Mouse (Mus musculus) stomach, embryonic 14.5 days (tissue): Measurements from ENCODE around the gene Rad23a. TPM values are rescaled to one million over a fixed set of nuclear protein-coding genes. Genes with fewer than 3 reads are reported as not detected.

Source experiments
- ATAC-seq: fragments of 200-750 bp; cut with Nextera tagmentation; 2 replicates; pipeline ENCODE4 v1.8.0; 2017; ENCODE audit warnings: low read depth, moderate TSS enrichment; ENCODE audit not compliant: insufficient number of reproducible peaks, insufficient read depth, low FRiP score
- H3K27ac ChIP-seq: fragments of 300-500 bp; sonication (generic); 2 replicates; pipeline ENCODE4 v1.5.1; 2014; ENCODE audit warnings: mild to moderate bottlenecking, low read length, moderate library complexity, mixed read lengths
- H3K27me3 ChIP-seq: fragments of 300-500 bp; sonication (generic); 2 replicates; pipeline ENCODE4 v1.6.1; 2014; ENCODE audit warnings: low read length, control low read depth, mixed read lengths; ENCODE audit not compliant: control insufficient read depth, insufficient read depth
- H3K36me3 ChIP-seq: fragments of 300-500 bp; sonication (generic); 2 replicates; pipeline ENCODE4 v1.6.1; 2014; ENCODE audit warnings: mild to moderate bottlenecking, control low read depth, low read length, moderate library complexity, mixed read lengths; ENCODE audit not compliant: control insufficient read depth, insufficient read depth
- H3K4me1 ChIP-seq: fragments of 300-500 bp; sonication (generic); 2 replicates; pipeline ENCODE4 v1.6.1; 2014; ENCODE audit warnings: low read length, control low read depth, mixed read lengths; ENCODE audit not compliant: control insufficient read depth, insufficient read depth
- H3K4me2 ChIP-seq: fragments of 300-500 bp; sonication (generic); replicated peaks from 2 replicates; pipeline ENCODE4 v1.6.1; 2014; ENCODE audit warnings: low read depth, low read length, control low read depth
- H3K4me3 ChIP-seq: fragments of 300-500 bp; sonication (generic); 2 replicates; pipeline ENCODE4 v1.5.1; 2014; ENCODE audit warnings: low read depth, low read length, control low read depth
- H3K9ac ChIP-seq: fragments of 300-500 bp; sonication (generic); replicated peaks from 2 replicates; pipeline ENCODE4 v1.6.1; 2014; ENCODE audit warnings: low read depth, mild to moderate bottlenecking, control low read depth, low read length, moderate library complexity, mixed read lengths
- H3K9me3 ChIP-seq: fragments of 300-500 bp; sonication (generic); 2 replicates; pipeline ENCODE4 v1.6.1; 2016; ENCODE audit warnings: low read depth, low read length, control low read depth; ENCODE audit not compliant: control insufficient read depth
- WGBS: fragments of 180-500 bp; shearing (Covaris S2); extraction: QIAGEN DNeasy Blood & Tissue Kit; methylation state at CpG from one replicate; pipeline ENCODE4 v1.1.7; 2014; 5-methylcytosine and 5-hydroxymethylcytosine counted together
- polyA plus RNA-seq: library from polyadenylated mRNA; unstranded; fragments of >200 nt; fragmentation: Nextera tagmentation; extraction: Ambion mirVana; gene quantifications from 2 replicates; pipeline ENCODE4 v1.2.1, GENCODE M21; 2014

Gene Rad23a
- polyA plus RNA-seq, 1 experiment from 2014 or later: 119 TPM

DNA sequence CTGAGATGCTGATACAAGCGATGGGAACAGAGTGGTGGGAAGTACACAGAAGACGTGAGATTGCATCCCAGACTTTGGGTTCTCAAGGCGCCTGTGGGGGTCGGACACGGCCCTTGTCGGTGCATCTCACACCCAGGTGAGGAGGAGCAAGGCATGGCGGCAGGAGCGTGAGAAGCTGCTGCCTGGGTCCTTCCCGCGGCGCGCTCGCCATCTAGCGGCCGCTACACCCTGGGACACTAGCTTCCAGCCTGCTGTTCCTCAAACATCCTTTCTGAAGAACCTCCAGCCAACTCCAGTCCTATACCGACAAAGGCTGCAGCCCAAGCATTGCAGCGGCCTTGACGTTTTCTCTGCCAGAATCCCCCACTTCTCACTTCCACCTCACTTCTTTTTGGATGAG, 16.8 kb downstream of the Rad23a start:
- H3K9me3 ChIP-seq: no peaks in the 10 kb centered on the region
- H3K9ac ChIP-seq: no peak overlapping the region
- H3K27me3 ChIP-seq: no peaks in the 10 kb centered on the region
- H3K36me3 ChIP-seq: no peaks in the 10 kb centered on the region
- H3K4me1 ChIP-seq: no peaks in the 10 kb centered on the region
- ATAC-seq: peak; percentile 79
- no peak overlapping the region for H3K27ac ChIP-seq
- H3K4me3 ChIP-seq: no peak overlapping the region
- peak overlapping the region; percentile 40 for H3K4me2 ChIP-seq
- WGBS: under 1% methylated on average over 18 of the region's 18 CpGs

DNA sequence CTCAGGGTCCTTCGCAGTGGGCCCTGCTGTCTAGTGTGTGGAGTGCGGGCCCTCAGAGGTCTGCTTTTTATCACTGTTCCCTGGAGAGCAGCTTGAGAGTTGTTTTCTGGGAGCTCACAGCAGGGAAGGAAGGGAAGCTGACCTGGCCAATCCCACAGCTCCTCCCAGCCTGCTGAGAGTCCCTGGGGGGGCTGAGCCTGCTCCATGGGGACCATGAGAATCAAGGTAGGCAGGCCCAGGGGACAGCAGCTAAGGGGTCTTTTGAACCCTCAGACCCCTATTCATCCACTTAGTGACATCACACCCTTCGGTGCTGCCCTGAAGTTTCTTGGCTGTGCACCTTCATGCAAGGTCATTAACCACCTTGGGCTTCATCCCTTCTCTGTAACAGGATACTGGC, 17.7 kb downstream of the Rad23a start, which contains the start of gene Dand5:
Dand5 (minus strand) TSS at position 101 of the 400 bp plus-strand sequence.
- H3K27me3 ChIP-seq: no peaks in the 10 kb centered on the region
- peak within 1 kb of the TSS; percentile 40 for H3K4me2 ChIP-seq
- no peak within 1 kb of the TSS for H3K27ac ChIP-seq
- WGBS: 42% methylated on average over 3 of the region's 3 CpGs
- ATAC-seq: no peak
- H3K9me3 ChIP-seq: no peaks in the 10 kb centered on the region
- no peak within 1 kb of the TSS for H3K9ac ChIP-seq
- H3K4me1 ChIP-seq: no peaks in the 10 kb centered on the region
- no peak within 1 kb of the TSS for H3K4me3 ChIP-seq
- no peaks in the 10 kb centered on the region for H3K36me3 ChIP-seq

DNA sequence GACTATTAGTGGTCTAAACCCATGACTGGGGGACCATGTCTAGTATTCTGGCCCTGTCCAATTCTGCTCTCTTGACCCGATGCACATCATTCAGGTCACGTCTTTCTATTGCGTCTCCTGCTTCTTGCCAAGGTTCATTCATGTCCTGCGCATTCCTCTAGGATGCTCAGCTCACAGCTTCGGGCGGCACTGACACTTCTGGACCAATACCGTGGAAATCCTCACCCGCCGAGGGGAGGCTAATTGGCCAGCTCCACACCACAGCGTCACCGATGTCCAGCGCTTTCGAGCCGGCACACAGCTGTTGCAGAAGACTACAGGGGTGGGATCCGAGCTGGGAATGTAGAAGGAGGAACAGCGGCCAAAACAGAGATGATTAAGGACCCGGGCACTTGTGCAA, 24.3 kb downstream of the Rad23a start:
- H3K9me3 ChIP-seq: no peaks in the 10 kb centered on the region
- no peak overlapping the region for H3K9ac ChIP-seq
- H3K4me1 ChIP-seq: no peaks in the 10 kb centered on the region
- H3K4me2 ChIP-seq: no peak overlapping the region
- no peak overlapping the region for H3K4me3 ChIP-seq
- no peaks in the 10 kb centered on the region for H3K36me3 ChIP-seq
- no peak overlapping the region for H3K27ac ChIP-seq
- no peak for ATAC-seq
- 0 out of 2 replicates have a peak, but pooled peaks cover 8% of the 10 kb centered on the region for H3K27me3 ChIP-seq
- WGBS: 74% methylated on average over 17 of the region's 17 CpGs

- WGBS: 16% methylated on average over 9 of the region's 9 CpGs
- Histone ChIP-seq H3K27ac (no peak overlapping the region), H3K4me1 (no peaks in the 10 kb centered on the region), H3K9ac (no peak overlapping the region), H3K27me3 (0 out of 2 replicates have a peak, but pooled peaks cover 8% of the 10 kb centered on the region), H3K36me3 (no peaks in the 10 kb centered on the region), H3K9me3 (no peaks in the 10 kb centered on the region), H3K4me2 (no peak overlapping the region), H3K4me3 (no peak overlapping the region)
- ATAC-seq: peak; percentile 68; the same call in 1 of the 2 replicates
These were observed 24.9 kb downstream of the Rad23a start for GRCm38 (mm10) chr8:84815547-84815946.

- H3K9me3 ChIP-seq: no peaks in the 10 kb centered on the region
- H3K4me2 ChIP-seq: no peak overlapping the region
- H3K36me3 ChIP-seq: no peaks in the 10 kb centered on the region
- WGBS: 42% methylated on average over 19 of the region's 19 CpGs
- H3K4me3 ChIP-seq: no peak overlapping the region
- H3K9ac ChIP-seq: no peak overlapping the region; the same call in none of the 2 replicates
- H3K27me3 ChIP-seq: 0 out of 2 replicates have a peak, but pooled peaks cover 8% of the 10 kb centered on the region
- no peak overlapping the region for H3K27ac ChIP-seq
- H3K4me1 ChIP-seq: no peaks in the 10 kb centered on the region
- ATAC-seq: no peak
These were observed 25.7 kb downstream of the Rad23a start for GRCm38 (mm10) chr8:84814555-84815441.

GRCm38 (mm10) chr8:84814240-84814554, 26.3 kb downstream of the Rad23a start:
- Histone ChIP-seq H3K4me3 (no peak overlapping the region), H3K27me3 (0 out of 2 replicates have a peak, but pooled peaks cover 8% of the 10 kb centered on the region), H3K36me3 (no peaks in the 10 kb centered on the region), H3K9ac (no peak overlapping the region), H3K27ac (no peak overlapping the region), H3K9me3 (no peaks in the 10 kb centered on the region), H3K4me1 (no peaks in the 10 kb centered on the region), H3K4me2 (no peak overlapping the region)
- ATAC-seq: peak; percentile 18; the same call in 1 of the 2 replicates
- WGBS: 88% methylated on average over 11 of the region's 11 CpGs

GRCm38 (mm10) chr8:84813830-84814229, 26.6 kb downstream of the Rad23a start:
- Histone ChIP-seq H3K9me3 (no peaks in the 10 kb centered on the region), H3K4me3 (no peak overlapping the region), H3K4me1 (no peaks in the 10 kb centered on the region), H3K9ac (no peak overlapping the region), H3K27me3 (0 out of 2 replicates have a peak, but pooled peaks cover 8% of the 10 kb centered on the region), H3K36me3 (no peaks in the 10 kb centered on the region), H3K4me2 (no peak overlapping the region), H3K27ac (no peak overlapping the region)
- 80% methylated on average over 3 of the region's 3 CpGs for WGBS
- ATAC-seq: no peak

DNA sequence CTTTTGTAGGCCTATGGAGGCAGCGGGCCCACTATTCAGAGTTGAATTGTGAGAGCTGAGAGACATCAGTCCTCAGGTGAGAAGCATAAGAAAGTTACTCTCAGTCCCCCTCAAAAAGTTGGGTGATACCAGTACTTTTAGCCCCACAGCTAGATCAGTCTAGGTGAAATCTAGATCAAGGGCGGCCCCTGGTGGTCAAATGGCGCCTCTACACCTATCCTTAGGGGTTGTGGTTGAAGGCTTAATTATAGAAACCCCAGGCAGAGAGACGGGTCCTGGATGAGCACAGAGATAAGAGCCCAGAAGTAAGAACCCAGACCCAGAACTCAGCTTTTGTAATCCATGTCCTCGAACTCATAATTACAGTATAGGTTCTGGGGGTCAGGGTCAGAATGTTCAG, 27.4 kb downstream of the Rad23a start:
- 2% methylated on average over 5 of the region's 5 CpGs for WGBS
- no peak for ATAC-seq

More for the DNA sequence above, 27.4 kb downstream of the Rad23a start:
- Histone ChIP-seq H3K27ac (no peak overlapping the region), H3K4me2 (no peak overlapping the region), H3K4me3 (no peak overlapping the region), H3K4me1 (no peaks in the 10 kb centered on the region), H3K9ac (no peak overlapping the region), H3K36me3 (no peaks in the 10 kb centered on the region), H3K27me3 (0 out of 2 replicates have a peak, but pooled peaks cover 8% of the 10 kb centered on the region), H3K9me3 (no peaks in the 10 kb centered on the region)
